In the genomic region with DNA sequence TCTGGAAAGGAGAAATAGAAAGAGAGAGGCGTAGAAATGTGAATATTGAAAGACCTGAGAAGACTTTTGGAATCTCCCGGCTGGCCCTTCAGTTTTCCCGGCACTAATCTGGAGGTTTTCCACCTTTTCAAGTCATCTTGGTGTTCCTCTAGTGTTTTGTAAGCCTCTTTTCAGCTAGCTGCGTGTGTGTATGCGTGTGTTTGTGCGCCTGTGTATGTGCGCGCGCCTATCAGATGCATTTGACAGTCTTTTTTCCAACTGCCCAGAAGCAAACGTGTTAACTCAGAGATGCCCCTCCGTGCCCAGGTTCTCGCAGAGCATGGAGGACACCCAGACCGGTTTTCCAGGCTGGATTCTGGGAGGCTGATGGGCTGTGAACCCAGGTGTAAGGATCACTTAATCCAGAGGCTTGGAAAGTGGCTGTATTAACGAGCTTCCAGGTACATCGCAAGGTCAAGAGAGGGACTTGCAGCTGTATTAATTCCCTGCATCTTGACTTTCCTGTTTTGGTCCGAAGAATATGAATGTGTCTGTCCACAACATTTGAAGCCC, we compare ENCODE assay signal across 9 mouse cellular contexts. TPM values are rescaled to one million over a fixed set of nuclear protein-coding genes. Genes with fewer than 3 reads are reported as not detected.
DNase-seq lines count a peak whose midpoint lies in the region; ATAC-seq lines count a peak whose summit lies in the region.
"Had no signal": no experiment of that assay in that cellular context is flagged by ENCODE, and none has a peak within 500 bp of the region (broad histone marks: within the 10 kb centered on the region; RNA-seq: fewer than 3 reads in every experiment).

No protein-coding gene starts in this region.

- H3K36me3 ChIP-seq in kidney, embryonic 15.5 days = no peaks in the 10 kb centered on the region
- no peaks in the 10 kb centered on the region for H3K36me3 ChIP-seq in intestine, embryonic 16.5 days (ENCODE audit: control insufficient read depth, insufficient read depth, low read length)
- H3K36me3 ChIP-seq in midbrain, embryonic 11.5 days (ENCODE audit: control insufficient read depth, insufficient read depth, low read length) = no peaks in the 10 kb centered on the region

- no peak for ATAC-seq in kidney, embryonic 15.5 days (replicated peaks; ENCODE audit: low FRiP score)
- ATAC-seq in intestine, embryonic 16.5 days = no peak
- no peak for ATAC-seq in midbrain, embryonic 11.5 days (ENCODE audit: low FRiP score)
- no peak for ATAC-seq in erythroid progenitor cell, adult 5-6 weeks (replicated peaks; ENCODE audit: low FRiP score, poor library complexity, severe bottlenecking)

- peaks cover 57% of the 10 kb centered on the region for H3K27me3 ChIP-seq in kidney, embryonic 15.5 days
- H3K27me3 ChIP-seq in intestine, embryonic 16.5 days (replicated peaks; ENCODE audit: control insufficient read depth, insufficient read depth, low read length) = peaks cover 34% of the 10 kb centered on the region
- peaks cover 32% of the 10 kb centered on the region for H3K27me3 ChIP-seq in midbrain, embryonic 11.5 days (ENCODE audit: control insufficient read depth, insufficient read depth, low read length)

- H3K9me3 ChIP-seq in kidney, embryonic 15.5 days (replicated peaks) = no peaks in the 10 kb centered on the region
- H3K9me3 ChIP-seq in intestine, embryonic 16.5 days (ENCODE audit: control insufficient read depth, low read length) = no peaks in the 10 kb centered on the region
- no peaks in the 10 kb centered on the region for H3K9me3 ChIP-seq in midbrain, embryonic 11.5 days (ENCODE audit: control insufficient read depth, low read length)

- H3K4me3 ChIP-seq in kidney, embryonic 15.5 days (replicated peaks) = peak overlapping the region; percentile 58
- H3K4me3 ChIP-seq in intestine, embryonic 16.5 days (ENCODE audit: low read length) = peak overlapping the region; percentile 61
- H3K4me3 ChIP-seq in midbrain, embryonic 11.5 days (ENCODE audit: low read depth, low read length) = peak overlapping the region; percentile 52

- no peak overlapping the region for H3K27ac ChIP-seq in kidney, embryonic 15.5 days
- no peak overlapping the region for H3K27ac ChIP-seq in intestine, embryonic 16.5 days (ENCODE audit: low read length)
- no peak overlapping the region for H3K27ac ChIP-seq in midbrain, embryonic 11.5 days (ENCODE audit: low read depth, low read length)

- peak overlapping the region; percentile 86 for H3K4me2 ChIP-seq in kidney, embryonic 15.5 days
- peak overlapping the region; percentile 89 for H3K4me2 ChIP-seq in intestine, embryonic 16.5 days (ENCODE audit: low read depth, low read length)
- H3K4me2 ChIP-seq in midbrain, embryonic 11.5 days = peak overlapping the region; percentile 79

- 2% methylated on average over 16 of the region's 16 CpGs for WGBS in kidney, embryonic 15.5 days
- WGBS in intestine, embryonic 16.5 days = under 1% methylated on average over 16 of the region's 16 CpGs
- WGBS in midbrain, embryonic 11.5 days = 1% methylated on average over 16 of the region's 16 CpGs

- 0 out of 2 replicates have a peak overlapping the region, but pooled peaks have one; percentile 31 for H3K9ac ChIP-seq in kidney, embryonic 15.5 days
- peak overlapping the region; percentile 33; the same call in 1 of the 2 replicates for H3K9ac ChIP-seq in intestine, embryonic 16.5 days (ENCODE audit: low read depth, low read length)
- H3K9ac ChIP-seq in midbrain, embryonic 11.5 days (ENCODE audit: low read length) = peak overlapping the region; percentile 68; the same call in 1 of the 2 replicates

- peaks cover 25% of the 10 kb centered on the region for H3K4me1 ChIP-seq in kidney, embryonic 15.5 days
- 0 out of 2 replicates have a peak, but pooled peaks cover 3% of the 10 kb centered on the region for H3K4me1 ChIP-seq in intestine, embryonic 16.5 days (ENCODE audit: control insufficient read depth, insufficient read depth, low read length)
- peaks cover 4% of the 10 kb centered on the region; the same call in 1 of the 2 replicates for H3K4me1 ChIP-seq in midbrain, embryonic 11.5 days (ENCODE audit: control insufficient read depth, insufficient read depth, low read length)

- no peak for DNase-seq in kidney, adult 18-20 months
- peak; percentile 32 for DNase-seq in embryo, embryonic 9.5 days (ENCODE audit: extremely low spot score)
- DNase-seq in midbrain, embryonic 11.5 days (ENCODE audit: low spot score, missing footprints) = peak; percentile 95
- no peak for DNase-seq in c-Kit-positive CD71-positive TER-119-positive erythroid progenitor cells, embryonic 14.5 days (ENCODE audit: low spot score)
- no peak for DNase-seq in lung, adult 18-20 months

RNA-seq across cellular contexts. Expression of gene Lrfn5, which starts 0.8 kb away (rescaled TPM):
- 2.2 and 2.8 TPM in 2 replicates for polyA plus RNA-seq in kidney, embryonic 15.5 days (2015; fragmentation: Nextera tagmentation; extraction: Ambion mirVana)
- polyA plus RNA-seq in intestine, embryonic 16.5 days (2015; fragmentation: Nextera tagmentation; extraction: Ambion mirVana) = 1.3 and 1.4 TPM in 2 replicates
- polyA plus RNA-seq in midbrain, embryonic 11.5 days (2014; fragmentation: Nextera tagmentation; extraction: Ambion mirVana) = 1.9 and 2.6 TPM in 2 replicates
- total RNA-seq in erythroid progenitor cell, adult 5-6 weeks (2015; ENCODE audit: low replicate concordance) = not detected in 2 replicates
- total RNA-seq in erythroid progenitor cell, adult 5-6 weeks (2017; ENCODE audit: low replicate concordance) = not detected in 2 replicates
- polyA plus RNA-seq: Patski had no signal

Comparison
In these comparisons a context has a peak if more than half of its experiments do, and no peak if none do; other contexts are left out.
1. DNase-seq: peak in embryo, embryonic 9.5 days (single experiment) and midbrain, embryonic 11.5 days (single experiment); none in kidney, adult 18-20 months (single experiment), c-Kit-positive CD71-positive TER-119-positive erythroid progenitor cells, embryonic 14.5 days (single experiment) and lung, adult 18-20 months (0 of 2).
2. Peak in every context shown above with its lines, with median percentiles within 50 percentile points of each other: H3K4me2 ChIP-seq, H3K4me3 ChIP-seq and H3K9ac ChIP-seq.